Comparison of ENCODE assay signal across 29 mouse cellular contexts in genomic region chr8:116447452-116447851, GRCm38 (mm10). TPM values are rescaled to one million over a fixed set of nuclear protein-coding genes. Genes with fewer than 3 reads are reported as not detected.
"Had no signal": no experiment of that assay in that cellular context is flagged by ENCODE, and none has a peak within 500 bp of the region (broad histone marks: within the 10 kb centered on the region; RNA-seq: fewer than 3 reads in every experiment).

No protein-coding gene starts in this region.

- ATAC-seq: forebrain, postnatal 0 days; hindbrain, postnatal 0 days; liver, postnatal 0 days had no signal

- H3K27ac ChIP-seq: heart, embryonic 10.5 days; hindbrain, embryonic 13.5 days; hindbrain, embryonic 15.5 days; hindbrain, postnatal 0 days; kidney, embryonic 15.5 days; kidney, postnatal 0 days; layer of hippocampus, adult 2 months; left cerebral cortex, adult 2 months; limb, embryonic 10.5 days; limb, embryonic 12.5 days; liver, embryonic 13.5 days; liver, embryonic 15.5 days had no signal

- H3K4me1 ChIP-seq: heart, embryonic 10.5 days; heart, embryonic 12.5 days; kidney, embryonic 15.5 days; limb, embryonic 10.5 days; liver, embryonic 13.5 days; liver, embryonic 15.5 days had no signal

- H3K4me2 ChIP-seq: heart, embryonic 12.5 days; hindbrain, embryonic 13.5 days; hindbrain, embryonic 15.5 days; kidney, embryonic 15.5 days; limb, embryonic 12.5 days; liver, embryonic 11.5 days; liver, embryonic 13.5 days; liver, embryonic 15.5 days had no signal

- DNase-seq: forebrain, postnatal 0 days; gastrocnemius, postnatal 14 days; gastrocnemius, postnatal 36 days; heart, adult 18-20 months; heart, postnatal 10 days; kidney, adult 8-10 months; kidney, postnatal 14 days; kidney, postnatal 4 days; liver, embryonic 13.5 days; liver, postnatal 0 days had no signal

- H3K36me3 ChIP-seq: heart, embryonic 10.5 days; heart, embryonic 12.5 days; hindbrain, embryonic 13.5 days; hindbrain, embryonic 15.5 days; kidney, embryonic 15.5 days; limb, embryonic 10.5 days; limb, embryonic 12.5 days; liver, embryonic 13.5 days; liver, embryonic 15.5 days had no signal

- H3K4me3 ChIP-seq: heart, embryonic 10.5 days; heart, embryonic 12.5 days; hindbrain, embryonic 13.5 days; hindbrain, embryonic 15.5 days; kidney, embryonic 15.5 days; layer of hippocampus, adult 2 months; left cerebral cortex, adult 2 months; limb, embryonic 10.5 days; limb, embryonic 12.5 days; liver, embryonic 13.5 days; liver, embryonic 15.5 days had no signal

- H3K9ac ChIP-seq: forebrain, postnatal 0 days; heart, embryonic 12.5 days; hindbrain, embryonic 13.5 days; hindbrain, embryonic 15.5 days; kidney, embryonic 15.5 days; limb, embryonic 12.5 days; liver, embryonic 13.5 days; liver, embryonic 15.5 days; liver, postnatal 0 days had no signal

- H3K27me3 ChIP-seq: hindbrain, embryonic 15.5 days; kidney, embryonic 15.5 days; liver, embryonic 13.5 days; liver, embryonic 15.5 days had no signal

- H3K9me3 ChIP-seq: heart, embryonic 10.5 days; heart, embryonic 12.5 days; hindbrain, embryonic 13.5 days; hindbrain, embryonic 15.5 days; kidney, embryonic 15.5 days; limb, embryonic 10.5 days; limb, embryonic 12.5 days; liver, embryonic 13.5 days; liver, embryonic 15.5 days had no signal

RNA-seq across cellular contexts. Expression of gene Dynlrb2, which starts 57.3 kb away (rescaled TPM):
- total RNA-seq: gastrocnemius, adult 18-20 months; gastrocnemius, postnatal 14 days; gastrocnemius, postnatal 36 days; heart, adult 8-10 months; heart, postnatal 10 days; heart, postnatal 25 days; hematopoietic stem cell, adult 5-6 weeks had no signal
- polyA plus RNA-seq: heart, embryonic 10.5 days; heart, embryonic 12.5 days; heart, embryonic 14.5 days; intestine, embryonic 14.5 days; limb, embryonic 10.5 days; limb, embryonic 12.5 days; liver, embryonic 11.5 days; liver, embryonic 13.5 days; liver, embryonic 15.5 days; liver, postnatal 0 days had no signal
